Mouse (Mus musculus) hindbrain, embryonic 14.5 days (tissue): ENCODE measurements at regions not wholly inside any gene's neighbourhood (a gene's known extent, or its start where the extent isn't known, plus 50 kb on each side); places are given as distances from the start of the nearest gene placed in this dataset.
A peak's percentile ranks its signal among the peaks of the same experiment; 100 is the strongest.

Experiments used
- ATAC-seq: fragments of 200-750 bp; cut with Nextera tagmentation; 2 replicates; pipeline ENCODE4 v1.8.0; 2017; ENCODE audit warnings: moderate number of reproducible peaks, mild to moderate bottlenecking, moderate TSS enrichment, moderate library complexity; ENCODE audit not compliant: low FRiP score
- DNase-seq: peaks from one replicate; pipeline ENCODE4 v3.0.0-alpha.2; 2015; ENCODE audit warnings: low spot score
- H3K27ac ChIP-seq: fragments of 300-500 bp; sonication (generic); 2 replicates; pipeline ENCODE4 v1.5.1; 2014; ENCODE audit warnings: mild to moderate bottlenecking, moderate library complexity
- H3K27me3 ChIP-seq: fragments of 300-500 bp; sonication (generic); 2 replicates; pipeline ENCODE4 v1.6.1; 2014; ENCODE audit warnings: mild to moderate bottlenecking, low read length, mixed read lengths; ENCODE audit not compliant: control insufficient read depth, insufficient read depth
- H3K36me3 ChIP-seq: fragments of 300-500 bp; sonication (generic); replicated peaks from 2 replicates; pipeline ENCODE4 v1.6.1; 2014; ENCODE audit not compliant: control insufficient read depth, insufficient read depth
- H3K4me1 ChIP-seq: fragments of 300-500 bp; sonication (generic); replicated peaks from 2 replicates; pipeline ENCODE4 v1.6.1; 2014; ENCODE audit warnings: antibody characterized with exemption, low read length, mixed read lengths; ENCODE audit not compliant: control insufficient read depth, insufficient read depth
- H3K4me2 ChIP-seq: fragments of 300-500 bp; sonication (generic); replicated peaks from 2 replicates; pipeline ENCODE4 v1.6.1; 2014; ENCODE audit warnings: mild to moderate bottlenecking, moderate library complexity
- H3K4me3 ChIP-seq: fragments of 300-500 bp; sonication (generic); replicated peaks from 2 replicates; pipeline ENCODE4 v1.5.1; 2014; ENCODE audit warnings: mild to moderate bottlenecking, low read length
- H3K9ac ChIP-seq: fragments of 300-500 bp; sonication (generic); 2 replicates; pipeline ENCODE4 v1.6.1; 2014
- H3K9me3 ChIP-seq: fragments of 300-500 bp; sonication (generic); 2 replicates; pipeline ENCODE4 v1.6.1; 2016; ENCODE audit warnings: low read length; ENCODE audit not compliant: control insufficient read depth
- WGBS: fragments of 180-500 bp; shearing (Covaris S2); extraction: QIAGEN DNeasy Blood & Tissue Kit; methylation state at CpG from one replicate; pipeline ENCODE4 v1.1.7; 2014; 5-methylcytosine and 5-hydroxymethylcytosine counted together

DNA sequence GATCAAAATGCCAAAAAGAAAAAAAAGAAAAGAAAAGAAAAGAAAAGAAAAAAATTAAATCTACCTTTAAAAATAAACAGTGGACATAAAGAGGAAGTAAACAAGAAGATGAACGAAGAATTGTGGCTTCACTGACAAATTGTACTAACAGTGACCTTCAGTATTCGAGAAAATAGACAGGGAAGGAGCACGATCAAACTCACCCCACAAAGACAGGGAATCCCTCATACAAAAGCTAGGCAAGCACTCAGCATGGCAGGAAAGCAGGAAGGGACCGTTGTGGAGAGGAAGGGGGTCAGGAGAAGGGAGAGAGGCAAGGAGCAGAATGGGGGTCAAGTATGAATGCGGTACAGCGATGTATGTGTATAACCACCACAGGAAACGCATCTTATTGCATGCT is 74.6 kb upstream of the Cnot2 start:
- H3K9ac ChIP-seq = no peak overlapping the region
- H3K36me3 ChIP-seq = no peaks in the 10 kb centered on the region
- no peak overlapping the region for H3K4me3 ChIP-seq
- no peak overlapping the region for H3K4me2 ChIP-seq
- no peaks in the 10 kb centered on the region for H3K9me3 ChIP-seq
- H3K4me1 ChIP-seq = no peaks in the 10 kb centered on the region
- H3K27me3 ChIP-seq = no peaks in the 10 kb centered on the region
- H3K27ac ChIP-seq = no peak overlapping the region
- no peak for DNase-seq
- no peak for ATAC-seq
- WGBS = 73% methylated on average over 7 of the region's 7 CpGs

DNA sequence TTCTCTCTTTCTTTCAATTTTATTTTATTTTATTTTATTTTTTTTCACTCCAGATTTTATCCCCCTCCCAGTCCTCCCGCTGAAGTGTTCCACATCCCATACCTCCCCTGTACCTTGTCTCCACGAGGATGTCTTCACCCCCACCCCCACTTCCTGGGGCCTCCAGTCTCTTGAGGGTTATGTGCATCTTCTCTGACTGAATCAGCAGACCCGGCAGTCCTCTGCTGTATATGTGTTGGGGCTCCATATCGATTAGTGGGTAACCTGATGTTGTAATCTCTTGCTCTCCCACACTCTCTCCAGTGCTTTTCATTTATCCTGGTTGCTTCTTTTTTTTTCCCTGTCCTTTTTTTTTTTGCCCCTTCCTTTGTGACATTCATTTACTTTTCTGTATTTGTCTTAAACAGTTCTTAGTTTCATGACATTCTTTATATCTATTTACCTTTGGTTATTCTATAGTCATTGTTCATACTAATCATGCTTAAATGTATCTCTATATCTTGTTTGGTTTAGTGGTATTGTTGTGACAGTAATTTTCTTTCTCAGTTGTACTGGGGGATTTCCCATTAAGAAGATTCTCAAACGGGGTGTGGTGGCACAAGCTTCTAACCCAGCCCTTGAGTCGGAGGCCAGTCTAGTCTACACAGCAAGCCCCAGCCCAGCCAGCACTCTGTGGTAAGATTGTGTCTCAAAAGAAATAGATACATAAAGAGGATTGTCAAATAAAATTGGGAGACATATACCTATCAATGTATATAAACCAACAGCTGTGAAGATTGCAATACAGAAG is 73.9 kb upstream of the Cnot2 start:
- Histone ChIP-seq H3K27ac (no peak overlapping the region), H3K9me3 (no peaks in the 10 kb centered on the region), H3K36me3 (no peaks in the 10 kb centered on the region), H3K27me3 (no peaks in the 10 kb centered on the region), H3K9ac (no peak overlapping the region), H3K4me2 (no peak overlapping the region), H3K4me1 (no peaks in the 10 kb centered on the region), H3K4me3 (no peak overlapping the region)
- WGBS = 86% methylated on average over 6 of the region's 6 CpGs
- DNase-seq = no peak
- no peak for ATAC-seq

DNA sequence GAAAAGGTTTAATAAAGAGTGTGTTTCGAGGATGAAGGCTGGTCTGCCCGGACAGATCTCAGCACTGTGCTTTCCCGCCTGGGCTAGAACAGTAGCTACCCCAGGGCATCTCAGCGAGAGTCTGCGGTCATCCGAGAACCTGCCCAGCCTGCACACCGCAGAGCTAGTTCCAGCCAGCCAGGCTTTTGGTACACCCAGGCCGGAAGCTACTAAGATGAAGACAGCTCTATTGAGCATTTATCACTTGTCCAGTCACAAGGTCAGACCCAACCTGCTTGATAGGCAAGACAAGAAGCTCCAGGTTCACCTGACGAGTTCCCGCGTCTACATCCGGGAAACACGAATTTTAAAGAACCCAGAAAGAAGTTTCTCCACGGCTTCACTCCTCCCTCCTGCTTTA is 72.8 kb upstream of the Cnot2 start:
- Histone ChIP-seq H3K4me1 (no peaks in the 10 kb centered on the region), H3K36me3 (no peaks in the 10 kb centered on the region), H3K9ac (no peak overlapping the region), H3K27me3 (no peaks in the 10 kb centered on the region), H3K4me3 (no peak overlapping the region), H3K9me3 (no peaks in the 10 kb centered on the region), H3K27ac (no peak overlapping the region), H3K4me2 (no peak overlapping the region)
- WGBS = 96% methylated on average over 14 of the region's 14 CpGs
- DNase-seq (no peak), ATAC-seq (no peak)

DNA sequence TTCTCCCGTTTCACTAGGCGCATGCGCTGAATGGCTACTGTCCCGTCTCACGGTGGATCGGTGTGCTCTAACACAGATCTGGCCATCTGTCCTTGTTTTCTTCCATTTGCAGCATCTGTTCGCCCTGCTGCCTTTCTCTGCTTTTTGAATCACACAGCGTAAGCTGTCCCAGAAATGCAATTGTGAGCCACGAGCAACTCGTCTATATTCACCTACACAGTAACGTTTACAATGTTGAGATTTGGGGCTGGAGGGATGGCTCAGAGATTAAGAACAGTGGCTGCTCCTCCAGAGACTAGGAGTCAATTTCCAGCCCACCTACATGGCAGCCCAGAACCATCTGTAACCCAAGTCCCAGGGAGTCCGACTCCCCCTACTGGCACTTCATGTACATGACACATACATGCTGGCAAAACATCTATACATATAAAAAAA is 72.2 kb upstream of the Cnot2 start:
- no peaks in the 10 kb centered on the region for H3K9me3 ChIP-seq
- no peaks in the 10 kb centered on the region for H3K4me1 ChIP-seq
- H3K4me3 ChIP-seq = no peak overlapping the region
- no peak for ATAC-seq
- no peaks in the 10 kb centered on the region for H3K36me3 ChIP-seq
- H3K9ac ChIP-seq = no peak overlapping the region
- no peak overlapping the region for H3K27ac ChIP-seq
- 70% methylated on average over 12 of the region's 12 CpGs for WGBS
- H3K4me2 ChIP-seq = no peak overlapping the region
- peak; percentile 31 for DNase-seq
- no peaks in the 10 kb centered on the region for H3K27me3 ChIP-seq

DNA sequence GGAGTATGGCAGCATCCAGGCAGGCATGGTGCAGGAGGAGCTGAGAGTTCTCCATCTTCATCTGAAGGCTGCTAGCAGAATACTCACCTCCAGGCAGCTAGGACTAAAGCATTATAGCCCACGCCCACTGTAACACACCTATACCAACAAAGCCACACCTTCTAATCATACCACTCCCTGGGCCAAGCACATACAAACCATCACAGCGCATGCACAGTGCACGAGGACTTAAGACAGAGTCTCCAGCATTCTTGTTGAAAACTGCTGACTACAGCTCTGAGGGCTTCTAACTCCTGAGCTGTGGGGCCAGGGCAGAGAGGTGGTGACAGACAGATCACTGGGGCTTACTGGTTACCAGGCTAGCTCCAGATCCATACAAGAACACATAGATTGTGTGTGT is 68.0 kb upstream of the Cnot2 start:
- WGBS = 91% methylated on average over 3 of the region's 3 CpGs
- Histone ChIP-seq H3K9ac (no peak overlapping the region), H3K36me3 (no peaks in the 10 kb centered on the region), H3K9me3 (no peaks in the 10 kb centered on the region), H3K4me2 (no peak overlapping the region), H3K27ac (no peak overlapping the region), H3K27me3 (no peaks in the 10 kb centered on the region), H3K4me3 (no peak overlapping the region), H3K4me1 (no peaks in the 10 kb centered on the region)
- DNase-seq = no peak
- ATAC-seq = no peak

DNA sequence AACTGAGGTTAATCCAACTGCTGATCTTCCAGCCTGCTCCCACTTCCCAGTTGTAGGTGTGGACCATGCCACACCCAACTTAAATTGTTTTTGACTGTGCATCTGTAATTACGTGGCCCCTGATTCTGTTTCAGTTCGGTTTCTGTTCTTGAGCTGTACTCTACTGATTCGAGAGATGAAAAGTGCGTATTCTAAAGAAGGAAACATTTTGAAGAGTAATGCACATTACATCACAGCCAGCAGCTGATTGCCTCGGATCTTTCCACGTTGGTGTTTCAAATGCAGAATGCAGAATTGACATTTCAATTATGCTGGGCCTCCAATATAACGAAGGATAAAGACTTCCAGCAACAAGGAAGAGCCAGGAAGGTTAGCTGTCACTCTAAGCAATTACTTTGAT is 64.7 kb upstream of the Cnot2 start:
- H3K4me3 ChIP-seq = no peak overlapping the region
- WGBS = 72% methylated on average over 7 of the region's 7 CpGs
- no peak overlapping the region for H3K27ac ChIP-seq
- no peaks in the 10 kb centered on the region for H3K4me1 ChIP-seq
- H3K9me3 ChIP-seq = no peaks in the 10 kb centered on the region
- H3K9ac ChIP-seq = no peak overlapping the region
- no peak overlapping the region for H3K4me2 ChIP-seq
- H3K36me3 ChIP-seq = no peaks in the 10 kb centered on the region
- ATAC-seq (no peak), DNase-seq (no peak)
- no peaks in the 10 kb centered on the region for H3K27me3 ChIP-seq

DNA sequence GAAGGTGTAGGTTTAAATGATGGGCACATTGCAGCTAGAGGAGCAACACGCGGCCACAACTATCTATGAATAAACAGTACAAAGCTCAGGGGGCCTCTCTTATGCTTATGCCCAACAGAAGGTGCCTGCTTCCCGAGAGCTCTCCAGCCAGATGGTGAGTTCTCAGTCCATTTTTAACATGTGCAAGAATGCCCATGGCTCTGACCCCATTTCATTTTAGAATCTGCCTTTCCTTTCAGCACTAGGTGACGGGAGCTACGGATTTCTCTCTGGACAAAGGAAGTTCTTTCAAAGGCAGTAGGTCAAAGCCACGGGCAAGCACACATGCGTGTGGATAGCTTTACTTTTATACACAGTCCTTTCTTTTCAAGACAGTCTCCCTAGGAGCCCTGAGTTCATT is 64.3 kb upstream of the Cnot2 start:
- WGBS = 52% methylated on average over 7 of the region's 7 CpGs
- DNase-seq (no peak), ATAC-seq (no peak)
- Histone ChIP-seq H3K4me2 (no peak overlapping the region), H3K4me3 (no peak overlapping the region), H3K27ac (no peak overlapping the region), H3K9ac (no peak overlapping the region), H3K4me1 (no peaks in the 10 kb centered on the region), H3K27me3 (no peaks in the 10 kb centered on the region), H3K9me3 (no peaks in the 10 kb centered on the region), H3K36me3 (no peaks in the 10 kb centered on the region)

DNA sequence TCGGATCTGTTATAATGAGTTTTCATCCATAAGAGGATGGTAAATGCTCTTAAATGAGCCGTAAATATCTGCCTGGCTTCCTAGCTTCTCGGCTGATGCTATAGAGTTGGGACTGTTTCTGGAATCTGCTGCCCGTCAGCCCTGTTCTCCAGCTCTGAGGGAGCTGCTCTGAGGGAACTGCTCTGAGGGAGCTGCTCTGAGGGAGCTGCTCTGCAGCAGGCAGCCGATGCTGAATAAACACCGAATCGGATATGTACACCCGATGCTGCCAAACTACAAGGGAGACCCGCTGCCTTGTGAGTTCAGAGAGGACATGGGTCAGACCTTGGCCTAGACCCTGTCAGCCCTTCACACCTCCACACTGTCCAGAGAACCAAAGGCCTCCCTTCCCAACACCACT is 63.8 kb upstream of the Cnot2 start:
- Histone ChIP-seq H3K27ac (no peak overlapping the region), H3K4me1 (no peaks in the 10 kb centered on the region), H3K4me2 (no peak overlapping the region), H3K36me3 (no peaks in the 10 kb centered on the region), H3K27me3 (no peaks in the 10 kb centered on the region), H3K4me3 (no peak overlapping the region), H3K9ac (no peak overlapping the region), H3K9me3 (no peaks in the 10 kb centered on the region)
- 86% methylated on average over 9 of the region's 9 CpGs for WGBS
- ATAC-seq = no peak
- no peak for DNase-seq
